Mouse (Mus musculus): Measurements from ENCODE around the gene Selenov. TPM values are rescaled to one million over a fixed set of nuclear protein-coding genes. Genes with fewer than 3 reads are reported as not detected.

The Selenov gene
- polyA plus RNA-seq, 1 experiment = 1.4 TPM

Other genes starting within 250 kb of the Selenov start
- 217 and 222 TPM in 2 replicates for gene Psmc4, start 241.1 kb downstream of the Selenov start, polyA plus RNA-seq (2012; rRNA removed)
- gene Fcgbp, start 219.9 kb downstream of the Selenov start, polyA plus RNA-seq (2012; rRNA removed) = 0.24 and 0.29 TPM in 2 replicates
- 0.02 and 0.03 TPM in 2 replicates for gene 9530053A07Rik, start 161.7 kb downstream of the Selenov start, polyA plus RNA-seq (2012; rRNA removed)
- gene Fbl, start 121.5 kb downstream of the Selenov start, polyA plus RNA-seq (2012; rRNA removed) = 67.0 and 72.8 TPM in 2 replicates
- gene Dyrk1b, start 111.7 kb downstream of the Selenov start, polyA plus RNA-seq (2012; rRNA removed) = 27.3 and 29.6 TPM in 2 replicates
- 44.2 and 44.4 TPM in 2 replicates for gene Eid2, start 23.3 kb downstream of the Selenov start, polyA plus RNA-seq (2012; rRNA removed)
- 21.2 and 23.1 TPM in 2 replicates for gene Eid2b, start 13.4 kb downstream of the Selenov start, polyA plus RNA-seq (2012; rRNA removed)
- gene Dll3, start 11.1 kb upstream of the Selenov start, polyA plus RNA-seq (2012; rRNA removed) = 1.3 and 1.4 TPM in 2 replicates
- 75.7 and 78.6 TPM in 2 replicates for gene Timm50, start 20.9 kb upstream of the Selenov start, polyA plus RNA-seq (2012; rRNA removed)
- 121 and 125 TPM in 2 replicates for gene Supt5, start 47.6 kb upstream of the Selenov start, polyA plus RNA-seq (2012; rRNA removed)
- 510 and 514 TPM in 2 replicates for gene Rps16, start 59.5 kb upstream of the Selenov start, polyA plus RNA-seq (2012; rRNA removed)
- 4.2 and 4.3 TPM in 2 replicates for gene Plekhg2, start 81.4 kb upstream of the Selenov start, polyA plus RNA-seq (2012; rRNA removed)
- 3.7 and 3.9 TPM in 2 replicates for gene Zfp36, start 89.1 kb upstream of the Selenov start, polyA plus RNA-seq (2012; rRNA removed)
- 47.9 and 49.5 TPM in 2 replicates for gene Med29, start 101.5 kb upstream of the Selenov start, polyA plus RNA-seq (2012; rRNA removed)
- 104 and 124 TPM in 2 replicates for gene Paf1, start 101.8 kb upstream of the Selenov start, polyA plus RNA-seq (2012; rRNA removed)
- gene Gmfg, start 146.3 kb upstream of the Selenov start, polyA plus RNA-seq (2012; rRNA removed) = 2.0 and 2.2 TPM in 2 replicates
- gene Lrfn1, start 160.8 kb upstream of the Selenov start, polyA plus RNA-seq (2012; rRNA removed) = 39.6 and 41.5 TPM in 2 replicates
- not detected in 2 replicates for gene Ifnl2, start 219.3 kb upstream of the Selenov start, polyA plus RNA-seq (2012; rRNA removed)
- gene Ifnl3, start 231.7 kb upstream of the Selenov start, polyA plus RNA-seq (2012; rRNA removed) = not detected in 2 replicates
- gene Sycn, start 249.7 kb upstream of the Selenov start, polyA plus RNA-seq (2012; rRNA removed) = not detected in 2 replicates